Mouse (Mus musculus): ENCODE results near the gene Mreg. TPM values are rescaled to one million over a fixed set of nuclear protein-coding genes. Genes with fewer than 3 reads are reported as not detected.

Gene Mreg
- polyA plus RNA-seq, 1 experiment from 2014 or later, result 12.4 TPM

GRCm38 (mm10) chr1:72121608-72122185, 90.4 kb downstream of the Mreg start:
- WGBS, result 87% methylated on average over 17 of the region's 17 CpGs
- H3K36me3 ChIP-seq (ENCODE audit: control insufficient read depth, insufficient read depth, low read length), result no peaks in the 10 kb centered on the region
- no peaks in the 10 kb centered on the region for H3K4me1 ChIP-seq (ENCODE audit: control insufficient read depth, insufficient read depth, low read length)
- no peak overlapping the region for H3K9ac ChIP-seq (ENCODE audit: low read length)
- no peak for ATAC-seq (ENCODE audit: insufficient read depth, low FRiP score)
- no peak overlapping the region for H3K27ac ChIP-seq (ENCODE audit: low read length)
- H3K4me2 ChIP-seq (ENCODE audit: low read depth, low read length), result no peak overlapping the region
- H3K27me3 ChIP-seq (ENCODE audit: control insufficient read depth, insufficient read depth, low read length), result no peaks in the 10 kb centered on the region
- no peak overlapping the region for H3K4me3 ChIP-seq (replicated peaks; ENCODE audit: low read length)
- H3K9me3 ChIP-seq (replicated peaks; ENCODE audit: control insufficient read depth, low read length), result no peaks in the 10 kb centered on the region

DNA sequence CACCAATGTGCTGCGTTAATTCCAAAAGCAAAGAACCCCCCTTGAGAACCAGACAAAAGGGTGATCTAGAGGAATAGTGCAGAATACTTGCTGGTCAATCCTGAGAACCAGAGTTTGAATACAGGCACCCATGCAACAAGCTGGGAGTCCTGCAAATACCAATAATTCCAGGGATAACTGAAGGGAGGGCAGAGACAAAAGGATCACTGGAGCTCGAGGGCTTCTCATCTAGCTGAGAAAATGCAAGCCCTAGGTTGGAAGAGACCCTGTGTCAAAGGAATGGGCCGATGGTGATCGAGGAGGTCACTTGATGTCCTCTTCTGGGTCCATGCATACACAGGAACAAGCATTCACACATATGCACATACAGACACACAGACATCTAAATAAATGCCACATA, 92.1 kb downstream of the Mreg start:
- no peak overlapping the region for H3K9ac ChIP-seq (ENCODE audit: low read length)
- no peak for ATAC-seq (ENCODE audit: insufficient read depth, low FRiP score)

GRCm38 (mm10) chr1:72114206-72114605, 97.9 kb downstream of the Mreg start:
- Histone ChIP-seq H3K4me1 (ENCODE audit: control insufficient read depth, insufficient read depth, low read length) (no peaks in the 10 kb centered on the region), H3K4me2 (ENCODE audit: low read depth, low read length) (no peak overlapping the region), H3K36me3 (ENCODE audit: control insufficient read depth, insufficient read depth, low read length) (no peaks in the 10 kb centered on the region), H3K27ac (ENCODE audit: low read length) (no peak overlapping the region), H3K9ac (ENCODE audit: low read length) (no peak overlapping the region), H3K4me3 (replicated peaks; ENCODE audit: low read length) (no peak overlapping the region), H3K9me3 (replicated peaks; ENCODE audit: control insufficient read depth, low read length) (no peaks in the 10 kb centered on the region), H3K27me3 (ENCODE audit: control insufficient read depth, insufficient read depth, low read length) (no peaks in the 10 kb centered on the region)
- no peak for ATAC-seq (ENCODE audit: insufficient read depth, low FRiP score)
- WGBS, result 70% methylated on average over 5 of the region's 5 CpGs

More for the DNA sequence above, 92.1 kb downstream of the Mreg start:
- Histone ChIP-seq H3K9me3 (replicated peaks; ENCODE audit: control insufficient read depth, low read length) (no peaks in the 10 kb centered on the region), H3K27me3 (ENCODE audit: control insufficient read depth, insufficient read depth, low read length) (no peaks in the 10 kb centered on the region), H3K27ac (ENCODE audit: low read length) (no peak overlapping the region), H3K4me2 (ENCODE audit: low read depth, low read length) (no peak overlapping the region), H3K4me1 (ENCODE audit: control insufficient read depth, insufficient read depth, low read length) (no peaks in the 10 kb centered on the region), H3K4me3 (replicated peaks; ENCODE audit: low read length) (no peak overlapping the region), H3K36me3 (ENCODE audit: control insufficient read depth, insufficient read depth, low read length) (no peaks in the 10 kb centered on the region)
- 71% methylated on average over 4 of the region's 4 CpGs for WGBS

Other genes starting within 250 kb of the Mreg start
- gene Pecr, start 72.0 kb upstream of the Mreg start, polyA plus RNA-seq (2015; fragmentation: Nextera tagmentation; extraction: Ambion mirVana), result 48.1 and 52.0 TPM in 2 replicates
- 2.2 and 2.6 TPM in 2 replicates for gene Tmem169, start 72.1 kb upstream of the Mreg start, polyA plus RNA-seq (2015; fragmentation: Nextera tagmentation; extraction: Ambion mirVana)
- 35.0 and 37.5 TPM in 2 replicates for gene Xrcc5, start 95.1 kb upstream of the Mreg start, polyA plus RNA-seq (2015; fragmentation: Nextera tagmentation; extraction: Ambion mirVana)